Mouse (Mus musculus) limb, embryonic 10.5 days (tissue): Measurements from ENCODE around the gene Ltk. TPM values are rescaled to one million over a fixed set of nuclear protein-coding genes. Genes with fewer than 3 reads are reported as not detected.
"Not testable (repeated sequence)": the region's sequence is repeated elsewhere in the genome, so short reads cannot be mapped to it uniquely, and the experiment has no call there.

Experiments
- DNase-seq: peaks from one replicate; pipeline ENCODE4 v3.0.0-alpha.2; 2017; ENCODE audit warnings: low spot score
- H3K27ac ChIP-seq: fragments of 300-500 bp; sonication (generic); 2 replicates; pipeline ENCODE4 v1.5.1; 2016; ENCODE audit warnings: mild to moderate bottlenecking
- H3K27me3 ChIP-seq: fragments of 300-500 bp; sonication (generic); 2 replicates; pipeline ENCODE4 v1.6.1; 2016; ENCODE audit warnings: low read depth, mild to moderate bottlenecking; ENCODE audit not compliant: poor library complexity, severe bottlenecking
- H3K36me3 ChIP-seq: fragments of 300-500 bp; sonication (generic); 2 replicates; pipeline ENCODE4 v1.6.1; 2016; ENCODE audit warnings: mild to moderate bottlenecking, moderate library complexity
- H3K4me1 ChIP-seq: fragments of 300-500 bp; sonication (generic); 2 replicates; pipeline ENCODE4 v1.6.1; 2016
- H3K4me3 ChIP-seq: fragments of 300-500 bp; sonication (generic); 2 replicates; pipeline ENCODE4 v1.5.1; 2016; ENCODE audit warnings: mild to moderate bottlenecking, moderate library complexity
- H3K9me3 ChIP-seq: fragments of 300-500 bp; sonication (generic); replicated peaks from 2 replicates; pipeline ENCODE4 v1.6.1; 2016; ENCODE audit warnings: mild to moderate bottlenecking
- WGBS: fragments of 180-500 bp; shearing (Covaris S2); methylation state at CpG from one replicate; pipeline ENCODE4 v1.1.7; 2016; 5-methylcytosine and 5-hydroxymethylcytosine counted together
- polyA plus RNA-seq: library from polyadenylated mRNA; unstranded; fragments of >200 nt; fragmentation: Nextera tagmentation; extraction: Ambion mirVana; gene quantifications from 2 replicates; pipeline ENCODE4 v1.2.1, GENCODE M21; 2016

Ltk gene
- polyA plus RNA-seq, 1 experiment from 2014 or later, result not detected

DNA sequence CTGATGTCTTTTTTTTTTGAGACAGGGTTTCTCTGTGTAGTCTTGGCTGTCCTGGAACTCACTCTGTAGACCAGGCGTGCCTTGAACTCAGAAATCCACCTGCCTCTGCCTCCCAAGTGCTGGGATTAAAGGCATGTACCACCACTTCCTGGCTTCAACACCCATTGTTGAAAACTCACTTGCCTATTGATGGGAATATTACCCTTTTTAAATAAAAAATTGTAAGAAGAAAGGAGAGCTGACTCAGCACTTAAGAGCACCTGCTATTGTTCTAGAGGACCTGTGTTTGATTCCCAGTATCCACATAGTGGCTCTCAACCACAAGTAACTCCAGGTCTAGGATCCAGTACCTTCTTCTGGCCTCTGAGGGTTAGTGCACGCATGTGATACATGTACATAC is 44.4 kb downstream of the Ltk start:
- H3K9me3 ChIP-seq, H3K27ac ChIP-seq, H3K4me1 ChIP-seq, H3K4me3 ChIP-seq, H3K27me3 ChIP-seq, DNase-seq: not testable (repeated sequence)
- H3K36me3 ChIP-seq, result peaks cover 96% of the 10 kb centered on the region
- 90% methylated on average over 2 of the region's 2 CpGs for WGBS

DNA sequence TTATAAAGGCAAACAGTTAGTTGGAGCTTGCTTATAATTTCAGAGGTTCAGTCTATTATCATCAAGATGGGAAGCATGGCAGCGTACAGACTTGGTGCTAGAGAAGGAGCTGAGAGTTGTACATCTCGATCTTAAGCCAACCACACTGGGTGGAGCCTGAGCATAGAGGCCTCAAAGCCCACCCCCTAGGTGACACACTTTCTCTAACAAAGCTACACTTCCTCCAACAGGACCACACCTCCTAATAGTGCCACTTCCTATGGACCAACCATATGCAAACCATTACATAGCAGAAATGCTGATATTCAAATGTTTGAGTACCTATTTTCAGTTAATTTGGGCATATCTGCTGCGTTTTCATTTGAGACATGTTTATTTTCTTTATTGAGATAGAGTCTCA is 50.2 kb downstream of the Ltk start:
- no peaks in the 10 kb centered on the region for H3K9me3 ChIP-seq
- 93% methylated on average over 3 of the region's 3 CpGs for WGBS
- no peak for DNase-seq
- no peaks in the 10 kb centered on the region for H3K27me3 ChIP-seq
- H3K4me3 ChIP-seq, result no peak overlapping the region
- H3K36me3 ChIP-seq, result peaks cover 93% of the 10 kb centered on the region
- no peaks in the 10 kb centered on the region for H3K4me1 ChIP-seq
- H3K27ac ChIP-seq, result no peak overlapping the region

DNA sequence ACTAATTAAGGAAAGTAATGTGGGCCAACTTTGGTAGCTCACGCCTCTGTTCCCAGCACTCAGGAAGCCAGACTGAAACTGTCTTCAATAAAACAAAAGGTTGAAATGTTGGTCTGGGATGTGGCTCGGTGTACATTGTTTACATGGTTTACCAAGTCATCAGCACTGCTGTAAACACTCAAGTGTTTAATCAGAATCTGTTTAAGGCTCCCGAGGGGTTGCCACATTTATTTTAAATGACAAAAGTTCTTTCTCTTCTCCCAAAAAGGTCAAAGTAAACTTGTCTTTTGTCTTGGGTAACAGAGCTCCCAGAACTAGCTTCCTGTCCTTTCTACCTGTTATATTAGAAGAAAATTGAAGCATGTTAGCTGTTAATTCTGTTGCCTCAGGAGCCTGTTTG is 52.6 kb downstream of the Ltk start:
- DNase-seq, result no peak
- Histone ChIP-seq H3K4me3 (no peak overlapping the region), H3K36me3 (peaks cover 94% of the 10 kb centered on the region), H3K27me3 (no peaks in the 10 kb centered on the region), H3K4me1 (no peaks in the 10 kb centered on the region), H3K27ac (no peak overlapping the region), H3K9me3 (no peaks in the 10 kb centered on the region)
- 87% methylated on average over 3 of the region's 3 CpGs for WGBS

DNA sequence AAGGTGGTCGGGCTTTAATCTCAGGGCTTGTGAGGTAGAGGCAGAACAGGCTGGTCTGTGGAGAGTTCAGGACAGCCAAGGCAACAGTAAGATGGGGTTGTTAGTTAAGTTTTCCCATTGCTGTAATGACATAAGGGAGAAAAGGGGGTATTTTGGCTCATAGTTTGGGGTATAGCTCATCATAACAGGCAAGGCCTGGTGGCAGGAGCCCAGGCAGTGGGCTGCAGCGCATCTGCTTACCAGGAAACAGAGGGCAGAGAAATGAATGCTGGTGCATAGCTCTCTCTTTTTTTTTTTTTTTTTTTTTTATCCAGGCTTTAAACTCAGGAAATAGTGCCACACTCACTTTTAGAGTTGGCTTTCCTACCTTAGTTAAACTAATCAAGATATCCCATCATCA is 57.1 kb downstream of the Ltk start:
- 88% methylated on average over 2 of the region's 2 CpGs for WGBS
- Histone ChIP-seq H3K4me3 (no peak overlapping the region), H3K27ac (no peak overlapping the region), H3K36me3 (peaks cover 85% of the 10 kb centered on the region), H3K27me3 (no peaks in the 10 kb centered on the region), H3K9me3 (no peaks in the 10 kb centered on the region), H3K4me1 (no peaks in the 10 kb centered on the region)
- DNase-seq, result no peak

Other genes with a start within 250 kb of the Ltk start
- gene Exd1, start 212.8 kb downstream of the Ltk start, polyA plus RNA-seq, result 0.44 and 0.67 TPM in 2 replicates
- gene Chp1, start 212.7 kb downstream of the Ltk start, polyA plus RNA-seq, result 46.9 and 57.3 TPM in 2 replicates
- gene Nusap1, start 142.1 kb downstream of the Ltk start, polyA plus RNA-seq, result 57.9 and 67.9 TPM in 2 replicates
- gene Oip5, start 142.0 kb downstream of the Ltk start, polyA plus RNA-seq, result 35.4 and 38.7 TPM in 2 replicates
- gene Ndufaf1, start 97.6 kb downstream of the Ltk start, polyA plus RNA-seq, result 53.1 and 56.5 TPM in 2 replicates
- 55.9 and 65.4 TPM in 2 replicates for gene Rtf1, start 85.4 kb downstream of the Ltk start, polyA plus RNA-seq
- 0.55 and 0.65 TPM in 2 replicates for gene Itpka, start 18.1 kb downstream of the Ltk start, polyA plus RNA-seq
- 42.0 and 46.3 TPM in 2 replicates for gene Rpap1, start 27.1 kb upstream of the Ltk start, polyA plus RNA-seq
- gene Tyro3, start 37.3 kb upstream of the Ltk start, polyA plus RNA-seq, result 22.7 and 30.0 TPM in 2 replicates
- gene Mga, start 136.8 kb upstream of the Ltk start, polyA plus RNA-seq, result 27.5 and 28.0 TPM in 2 replicates
- gene Mapkbp1, start 212.3 kb upstream of the Ltk start, polyA plus RNA-seq, result 2.8 and 4.5 TPM in 2 replicates